Mouse (Mus musculus) cerebellum, adult 9-10 months (tissue): Measurements from ENCODE around the gene Olfr251.
"Not testable (repeated sequence)": the region's sequence is repeated elsewhere in the genome, so short reads cannot be mapped to it uniquely, and the experiment has no call there.

Experiments
- DNase-seq: peaks from one replicate; pipeline ENCODE4 v3.0.0; 2022

The Olfr251 gene

GRCm38 (mm10) chr9:38376786-38377185, at the start of gene Olfr251:
Gene Olfr251, plus strand, starts transcription at chr9:38377086.
- DNase-seq = no peak

DNA sequence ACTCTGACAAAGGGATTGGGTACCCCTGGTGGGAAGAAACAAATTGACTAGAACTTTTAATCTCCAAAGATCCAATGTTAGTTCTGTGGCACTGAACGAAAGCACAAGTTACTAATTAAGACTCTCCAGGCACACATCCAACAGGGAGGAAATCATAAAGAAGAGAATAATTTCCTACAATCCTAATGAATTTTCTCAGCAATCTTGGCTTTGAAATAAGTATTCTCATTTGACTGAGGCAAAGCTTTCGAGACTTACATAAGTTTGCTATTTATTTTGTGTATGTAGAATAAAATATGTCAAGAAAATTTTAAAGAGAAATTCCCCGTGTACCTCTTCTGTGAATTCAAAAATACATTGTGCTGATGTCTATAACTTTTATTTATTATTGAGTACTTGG, 48.1 kb upstream of the Olfr251 start, which contains the start of gene Olfr25:
Olfr25 (plus strand) TSS at position 301 of the 400 bp plus-strand sequence.
- no peak for DNase-seq

- DNase-seq = no peak
Observed at GRCm38 (mm10) chr9:38348111-38348510, 28.8 kb upstream of the Olfr251 start, which contains the start of gene Olfr898. Gene Olfr898, plus strand, starts transcription at chr9:38348411.

DNA sequence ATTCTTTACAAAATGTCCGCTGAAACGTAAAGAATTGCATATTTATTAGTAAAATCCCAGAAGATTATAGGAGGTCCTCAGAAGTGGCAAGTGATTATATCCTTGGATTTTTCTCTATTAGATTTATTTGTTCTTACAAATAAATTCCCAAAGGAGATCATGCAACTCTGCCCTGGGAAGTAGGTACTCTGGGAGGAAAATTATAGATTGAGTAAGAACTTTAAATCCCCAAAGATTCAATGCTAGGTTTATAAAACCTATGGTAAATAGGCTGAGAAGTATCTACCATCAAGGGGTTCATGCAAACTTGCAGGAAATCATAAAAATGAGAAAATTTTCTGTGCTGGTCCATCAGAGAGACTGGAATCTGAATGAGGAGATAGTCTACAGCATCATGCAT, 10.3 kb upstream of the Olfr251 start, which contains the start of gene Olfr250:
Olfr250 (plus strand) TSS at position 301 of the 400 bp plus-strand sequence.
- DNase-seq = no peak

DNA sequence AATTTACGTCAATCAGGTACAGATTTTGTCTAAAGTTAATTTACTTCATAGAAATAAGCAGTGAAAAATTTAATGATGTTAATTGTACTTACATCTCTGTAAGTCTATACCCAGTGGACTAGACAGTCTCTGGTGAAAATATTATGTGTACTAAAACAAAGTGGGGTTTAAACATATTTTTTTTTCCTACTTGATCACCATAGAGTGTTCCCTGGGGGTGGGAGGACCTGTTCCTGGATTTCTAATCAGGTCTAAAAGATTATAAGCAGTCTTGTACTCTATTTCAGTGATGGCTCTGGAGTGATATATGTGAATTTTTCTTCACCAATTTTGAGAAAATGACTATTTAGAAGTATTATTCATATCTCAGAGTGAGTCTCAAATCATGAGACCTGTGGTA, 24.5 kb downstream of the Olfr251 start, which contains the start of gene Olfr147:
Olfr147 (plus strand) TSS at position 301 of the 400 bp plus-strand sequence.
- DNase-seq = no peak

GRCm38 (mm10) chr9:38407502-38407901, 30.6 kb downstream of the Olfr251 start:
- DNase-seq = not testable (repeated sequence)

DNA sequence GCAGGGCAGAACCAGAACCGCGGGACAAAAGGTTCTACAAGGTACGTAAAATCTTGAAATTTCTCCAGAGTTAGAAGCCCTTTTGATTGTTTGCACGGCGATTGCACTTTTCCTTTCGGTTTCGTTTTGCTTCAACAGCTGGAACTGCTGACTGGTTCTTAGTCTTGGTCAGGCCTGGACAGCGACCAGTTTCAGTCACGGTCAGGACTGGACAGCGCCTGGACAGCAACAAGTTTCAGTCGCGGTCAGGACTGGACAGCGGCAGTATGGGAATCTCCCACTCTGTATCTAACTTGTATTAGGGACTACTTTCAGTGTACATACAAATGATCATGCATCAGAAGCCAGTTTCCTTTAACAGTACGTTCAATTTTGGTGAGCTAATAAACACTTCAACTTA, 36.6 kb downstream of the Olfr251 start:
- not testable (repeated sequence) for DNase-seq

DNA sequence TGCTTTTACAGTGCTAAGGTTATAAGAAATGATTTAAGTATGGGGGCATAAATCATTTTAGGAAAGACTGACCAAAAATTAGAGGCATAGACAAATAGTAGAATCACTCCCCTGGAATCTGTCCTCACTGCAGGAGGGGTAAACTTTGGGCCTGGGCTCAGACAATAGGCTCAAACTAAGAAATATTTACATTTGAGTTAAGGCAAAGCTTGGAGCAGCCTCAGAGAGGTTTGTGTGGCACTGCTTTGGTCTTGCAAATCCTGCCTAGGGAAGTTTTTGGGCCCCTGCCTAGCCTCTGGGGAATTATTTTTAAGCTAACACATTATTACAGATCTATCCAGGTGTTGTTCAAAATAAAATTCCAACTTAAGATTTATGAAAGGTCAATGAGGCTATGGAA, 46.9 kb downstream of the Olfr251 start:
- no peak for DNase-seq

DNA sequence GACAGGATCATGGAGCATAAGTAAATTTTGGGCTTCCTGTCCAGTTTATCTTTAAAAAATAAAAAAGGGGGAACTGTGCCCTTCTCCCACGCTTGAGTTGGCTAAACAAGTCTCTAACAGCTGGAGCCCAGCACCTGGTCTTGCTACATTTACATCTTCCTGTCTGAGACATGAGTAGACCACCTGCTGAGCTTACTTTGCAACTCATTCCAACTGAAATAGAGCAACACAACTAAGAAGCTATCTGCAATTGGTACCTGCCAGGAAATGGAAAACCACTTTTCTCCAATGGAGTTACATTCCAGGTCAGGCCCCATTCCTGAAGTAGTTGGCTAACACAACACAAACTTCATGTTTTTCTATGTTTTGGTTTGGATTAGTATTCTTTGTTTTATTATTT, 50.1 kb downstream of the Olfr251 start:
- no peak for DNase-seq

DNA sequence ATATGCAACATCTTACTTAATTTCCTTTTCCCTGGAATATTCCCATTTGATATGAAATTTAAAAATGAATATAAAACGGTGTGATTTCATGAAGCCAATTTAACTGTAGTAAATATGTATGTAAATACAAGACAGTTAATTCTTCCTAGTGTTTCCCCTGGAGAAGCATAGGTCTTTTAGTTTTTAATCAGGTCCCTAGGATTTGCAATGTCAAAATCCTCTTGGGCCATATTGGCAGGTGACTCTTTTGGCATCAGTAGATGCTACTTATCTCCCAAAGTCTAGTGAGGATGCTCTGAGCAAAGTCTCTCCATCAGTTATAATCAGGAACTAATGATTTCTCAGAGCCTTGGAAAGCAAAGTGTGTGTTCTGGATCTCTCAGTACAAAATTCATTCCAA, 52.3 kb downstream of the Olfr251 start, which contains the start of gene Olfr901:
Olfr901 (plus strand) TSS at position 301 of the 400 bp plus-strand sequence.
- no peak for DNase-seq
